Mouse (Mus musculus) myocyte (in vitro differentiated cells): ENCODE measurements around the gene Nek1.

Source experiments
- CEBPB ChIP-seq: IDR thresholded peaks from 2 replicates; pipeline ENCODE4 v1.6.1; 2011; ENCODE audit warnings: mild to moderate bottlenecking, moderate library complexity; ENCODE audit not compliant: poor library complexity, insufficient read depth, severe bottlenecking
- E2F4 ChIP-seq: IDR thresholded peaks from one replicate; pipeline ENCODE4 v1.6.1; 2011; ENCODE audit warnings: mild to moderate bottlenecking, control low read depth, moderate library complexity; ENCODE audit not compliant: insufficient read depth
- MAX ChIP-seq: IDR thresholded peaks from one replicate; pipeline ENCODE4 v1.6.1; 2011; ENCODE audit warnings: low read depth, mild to moderate bottlenecking, control low read depth
- MYOD1 ChIP-seq, 3 experiments: IDR thresholded peaks; one replicate each; pipeline ENCODE4 v1.6.1; 2011; ENCODE audit warnings: control low read depth in 2 of 3, low read depth in 2 of 3, mild to moderate bottlenecking in 2 of 3, moderate library complexity in 1 of 3; ENCODE audit not compliant: insufficient read length in 2 of 3, control insufficient read depth in 1 of 3
- MYOG ChIP-seq, 3 experiments: IDR thresholded peaks; one replicate each; pipeline ENCODE4 v1.6.1; 2011; ENCODE audit warnings: control low read depth in 2 of 3, low read depth in 2 of 3, mild to moderate bottlenecking in 2 of 3; ENCODE audit not compliant: insufficient read length in 2 of 3, control insufficient read depth in 1 of 3, insufficient read depth in 1 of 3
- POLR2A ChIP-seq: IDR thresholded peaks from one replicate; pipeline ENCODE4 v1.6.1; 2011; ENCODE audit warnings: low read depth, mild to moderate bottlenecking, control low read depth, moderate library complexity; ENCODE audit not compliant: insufficient read length
- POLR2AphosphoS2 ChIP-seq: IDR thresholded peaks from one replicate; pipeline ENCODE4 v1.6.1; 2011; ENCODE audit warnings: low read depth, control low read depth; ENCODE audit not compliant: insufficient read length
- TCF12 ChIP-seq: IDR thresholded peaks from one replicate; pipeline ENCODE4 v1.6.1; 2011; ENCODE audit warnings: mild to moderate bottlenecking, control low read depth; ENCODE audit not compliant: poor library complexity, insufficient read depth, severe bottlenecking

DNA sequence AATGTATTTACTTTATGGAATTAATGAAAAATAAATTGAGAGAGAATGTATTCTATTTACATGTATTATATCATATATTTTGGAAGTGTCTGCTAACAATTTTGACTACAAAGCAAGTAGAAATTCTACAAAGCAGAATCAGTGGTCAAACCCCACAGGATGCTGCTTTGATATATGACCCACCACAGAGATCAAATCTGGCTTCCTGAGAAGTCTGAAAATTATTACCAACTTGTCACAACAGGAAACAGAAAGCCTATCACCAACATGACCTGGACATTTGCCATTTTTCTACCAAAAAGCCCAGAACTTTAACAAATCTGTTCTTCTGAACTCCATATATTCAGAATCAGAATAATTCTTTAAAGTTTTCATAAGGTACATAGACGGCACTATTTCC is 11.6 kb upstream of the Nek1 start:
- TF ChIP-seq E2F4: no peak
- TF ChIP-seq POLR2A: no peak
- TF ChIP-seq MYOG (IDR thresholded peaks at IDR 0.05; ENCODE audit: control insufficient read depth in 1 of 3, insufficient read depth in 1 of 3, insufficient read length in 2 of 3, low read depth in 2 of 3): no peak
- TF ChIP-seq CEBPB: no peak
- TF ChIP-seq POLR2AphosphoS2: no peak
- no peak for TF ChIP-seq TCF12
- TF ChIP-seq MAX: no peak
- TF ChIP-seq MYOD1 (IDR thresholded peaks at IDR 0.05; ENCODE audit: control insufficient read depth in 1 of 3, insufficient read length in 2 of 3, low read depth in 2 of 3): no peak
